Mouse (Mus musculus): ENCODE results near the gene Zfp592. TPM values are rescaled to one million over a fixed set of nuclear protein-coding genes. Genes with fewer than 3 reads are reported as not detected.
"Not testable (repeated sequence)": the region's sequence is repeated elsewhere in the genome, so short reads cannot be mapped to it uniquely, and the experiment has no call there.

The Zfp592 gene
- total RNA-seq, 1 experiment = 8.2 TPM

- H3K4me3 ChIP-seq (ENCODE audit: insufficient read depth in 1 of 2, low read depth in 1 of 2, low read length in 2 of 2, poor library complexity in 1 of 2, severe bottlenecking in 1 of 2) = no peak overlapping the region
- H3K4me1 ChIP-seq (ENCODE audit: control insufficient read depth in 2 of 2, insufficient read depth in 2 of 2, low read length in 2 of 2, poor library complexity in 1 of 2) = no peaks in the 10 kb centered on the region
- no peak overlapping the region for H3K27ac ChIP-seq (ENCODE audit: insufficient read depth, low read depth, low read length, poor library complexity, severe bottlenecking)
- no peak for DNase-seq (ENCODE audit: low read depth, low spot score)
- H3K9me3 ChIP-seq (ENCODE audit: control insufficient read depth, insufficient read depth, low read depth, low read length) = no peaks in the 10 kb centered on the region
- H3K9ac ChIP-seq (ENCODE audit: insufficient read depth, low read depth, low read length, poor library complexity, severe bottlenecking) = no peak overlapping the region
- TF ChIP-seq ZC3H11A (IDR thresholded peaks at IDR 0.05; ENCODE audit: borderline replicate concordance, low read depth, low read length) (no peak), HCFC1 (IDR thresholded peaks at IDR 0.05; ENCODE audit: borderline replicate concordance, insufficient read depth, low read length) (no peak), ZNF384 (IDR thresholded peaks at IDR 0.05; ENCODE audit: low read depth, low read length) (no peak), CHD2 (IDR thresholded peaks at IDR 0.05; ENCODE audit: low read depth, low read length) (no peak), MAFK (IDR thresholded peaks at IDR 0.05; ENCODE audit: insufficient read depth, low read depth, low read length) (no peak)
- in situ Hi-C loops (cut with MboI; ENCODE audit: low sequenced_read_pairs in 2 of 2, unreplicated experiment in 2 of 2) = no loop called here
- H3K36me3 ChIP-seq (ENCODE audit: control insufficient read depth, insufficient read depth, low read length, poor library complexity, severe bottlenecking) = no peaks in the 10 kb centered on the region
Measured at GRCm38 (mm10) chr7:80971419-80971818, 22.1 kb upstream of the Zfp592 start.

- no peaks in the 10 kb centered on the region for H3K4me1 ChIP-seq (ENCODE audit: control insufficient read depth in 2 of 2, insufficient read depth in 2 of 2, low read length in 2 of 2, poor library complexity in 1 of 2)
- no peak overlapping the region for H3K9ac ChIP-seq (ENCODE audit: insufficient read depth, low read depth, low read length, poor library complexity, severe bottlenecking)
- in situ Hi-C loops (cut with MboI; ENCODE audit: low sequenced_read_pairs in 2 of 2, unreplicated experiment in 2 of 2) = no loop called here
- no peaks in the 10 kb centered on the region for H3K9me3 ChIP-seq (ENCODE audit: control insufficient read depth, insufficient read depth, low read depth, low read length)
- no peak for DNase-seq (ENCODE audit: low read depth, low spot score)
- no peak overlapping the region for H3K4me3 ChIP-seq (ENCODE audit: insufficient read depth in 1 of 2, low read depth in 1 of 2, low read length in 2 of 2, poor library complexity in 1 of 2, severe bottlenecking in 1 of 2)
- TF ChIP-seq ZC3H11A (IDR thresholded peaks at IDR 0.05; ENCODE audit: borderline replicate concordance, low read depth, low read length) (no peak), CHD2 (IDR thresholded peaks at IDR 0.05; ENCODE audit: low read depth, low read length) (no peak), MAFK (IDR thresholded peaks at IDR 0.05; ENCODE audit: insufficient read depth, low read depth, low read length) (no peak), HCFC1 (IDR thresholded peaks at IDR 0.05; ENCODE audit: borderline replicate concordance, insufficient read depth, low read length) (no peak)
- no peak overlapping the region for H3K27ac ChIP-seq (ENCODE audit: insufficient read depth, low read depth, low read length, poor library complexity, severe bottlenecking)
- no peaks in the 10 kb centered on the region for H3K36me3 ChIP-seq (ENCODE audit: control insufficient read depth, insufficient read depth, low read length, poor library complexity, severe bottlenecking)
Measured at GRCm38 (mm10) chr7:80972082-80972481, 21.4 kb upstream of the Zfp592 start.

GRCm38 (mm10) chr7:80972920-80973637 lies 20.4 kb upstream of the Zfp592 start:
- H3K36me3 ChIP-seq (ENCODE audit: control insufficient read depth, insufficient read depth, low read length, poor library complexity, severe bottlenecking); H3K4me1 ChIP-seq (ENCODE audit: control insufficient read depth in 2 of 2, insufficient read depth in 2 of 2, low read length in 2 of 2, poor library complexity in 1 of 2); H3K4me3 ChIP-seq (ENCODE audit: insufficient read depth in 1 of 2, low read depth in 1 of 2, low read length in 2 of 2, poor library complexity in 1 of 2, severe bottlenecking in 1 of 2); H3K27ac ChIP-seq (ENCODE audit: insufficient read depth, low read depth, low read length, poor library complexity, severe bottlenecking); H3K9me3 ChIP-seq (ENCODE audit: control insufficient read depth, insufficient read depth, low read depth, low read length); DNase-seq (ENCODE audit: low read depth, low spot score); H3K9ac ChIP-seq (ENCODE audit: insufficient read depth, low read depth, low read length, poor library complexity, severe bottlenecking); in situ Hi-C loops (cut with MboI; ENCODE audit: low sequenced_read_pairs in 2 of 2, unreplicated experiment in 2 of 2): not testable (repeated sequence)

- in situ Hi-C loops (cut with MboI; ENCODE audit: low sequenced_read_pairs in 2 of 2, unreplicated experiment in 2 of 2); H3K4me3 ChIP-seq (ENCODE audit: insufficient read depth in 1 of 2, low read depth in 1 of 2, low read length in 2 of 2, poor library complexity in 1 of 2, severe bottlenecking in 1 of 2); H3K4me1 ChIP-seq (ENCODE audit: control insufficient read depth in 2 of 2, insufficient read depth in 2 of 2, low read length in 2 of 2, poor library complexity in 1 of 2); H3K9ac ChIP-seq (ENCODE audit: insufficient read depth, low read depth, low read length, poor library complexity, severe bottlenecking); H3K36me3 ChIP-seq (ENCODE audit: control insufficient read depth, insufficient read depth, low read length, poor library complexity, severe bottlenecking); H3K27ac ChIP-seq (ENCODE audit: insufficient read depth, low read depth, low read length, poor library complexity, severe bottlenecking); DNase-seq (ENCODE audit: low read depth, low spot score); H3K9me3 ChIP-seq (ENCODE audit: control insufficient read depth, insufficient read depth, low read depth, low read length): not testable (repeated sequence)
Measured at GRCm38 (mm10) chr7:80973638-80974015, 19.9 kb upstream of the Zfp592 start.

- Histone ChIP-seq H3K36me3 (ENCODE audit: control insufficient read depth, insufficient read depth, low read length, poor library complexity, severe bottlenecking) (no peaks in the 10 kb centered on the region), H3K9me3 (ENCODE audit: control insufficient read depth, insufficient read depth, low read depth, low read length) (no peaks in the 10 kb centered on the region), H3K9ac (ENCODE audit: insufficient read depth, low read depth, low read length, poor library complexity, severe bottlenecking) (peak overlapping the region; percentile 47; the same call in 1 of the 2 replicates), H3K27ac (ENCODE audit: insufficient read depth, low read depth, low read length, poor library complexity, severe bottlenecking) (no peak overlapping the region), H3K4me3 (ENCODE audit: insufficient read depth in 1 of 2, low read depth in 1 of 2, low read length in 2 of 2, poor library complexity in 1 of 2, severe bottlenecking in 1 of 2) (peak overlapping the region; percentile 37 to 52; a peak in 3 of 4 replicates), H3K4me1 (ENCODE audit: control insufficient read depth in 2 of 2, insufficient read depth in 2 of 2, low read length in 2 of 2, poor library complexity in 1 of 2) (0 out of 4 replicates have a peak, but pooled peaks cover 0 to 2% of the 10 kb centered on the region in 2 experiments)
- TF ChIP-seq HCFC1 (IDR thresholded peaks at IDR 0.05; ENCODE audit: borderline replicate concordance, insufficient read depth, low read length) = no peak
- in situ Hi-C loops (cut with MboI; ENCODE audit: low sequenced_read_pairs in 2 of 2, unreplicated experiment in 2 of 2) = no loop called here
- no peak for DNase-seq (ENCODE audit: low read depth, low spot score)
Measured at GRCm38 (mm10) chr7:80980566-80980965, 12.9 kb upstream of the Zfp592 start.

Measured in ES-E14 (cell line).